Mouse (Mus musculus) spleen, adult 2 months (tissue): ENCODE data around the gene Irgm1. TPM values are rescaled to one million over a fixed set of nuclear protein-coding genes. Genes with fewer than 3 reads are reported as not detected.
"Not testable (repeated sequence)": the region's sequence is repeated elsewhere in the genome, so short reads cannot be mapped to it uniquely, and the experiment has no call there.

Source experiments
- DNase-seq, 2 experiments: peaks; one replicate each; pipeline versions ENCODE4 v3.0.0 to v3.0.0-alpha.2; 2012 to 2021; ENCODE audit warnings: low spot score in 2 of 2, low read depth in 1 of 2
- H3K27ac ChIP-seq: fragments of 200-500 bp; 2 replicates; pipeline ENCODE4 v1.5.1; 2012; ENCODE audit warnings: low read length, inconsistent platforms; ENCODE audit not compliant: insufficient read depth
- H3K27me3 ChIP-seq: fragments of 200-500 bp; 2 replicates; pipeline ENCODE4 v1.6.1; 2012; ENCODE audit warnings: mild to moderate bottlenecking, moderate library complexity, low read length, inconsistent platforms; ENCODE audit not compliant: control insufficient read depth, insufficient read depth
- H3K36me3 ChIP-seq: fragments of 200-500 bp; 2 replicates; pipeline ENCODE4 v1.6.1; 2012; ENCODE audit warnings: mild to moderate bottlenecking, low read length, inconsistent platforms; ENCODE audit not compliant: control insufficient read depth, insufficient read depth
- H3K4me1 ChIP-seq: fragments of 200-500 bp; 2 replicates; pipeline ENCODE4 v1.6.1; 2011; ENCODE audit warnings: inconsistent platforms; ENCODE audit not compliant: control insufficient read depth, insufficient read depth, insufficient read length
- H3K4me3 ChIP-seq: fragments of 200-500 bp; 2 replicates; pipeline ENCODE4 v1.5.1; 2011; ENCODE audit warnings: mild to moderate bottlenecking, inconsistent platforms; ENCODE audit not compliant: insufficient read depth, insufficient read length; ENCODE audit errors: extremely low read depth
- CTCF ChIP-seq: fragments of 200-500 bp; IDR thresholded peaks from 2 replicates; pipeline ENCODE4 v1.5.1; 2011; ENCODE audit warnings: mild to moderate bottlenecking, inconsistent platforms; ENCODE audit not compliant: insufficient read depth, insufficient read length, insufficient replicate concordance; ENCODE audit errors: extremely low read depth
- POLR2A ChIP-seq: fragments of 200-500 bp; IDR thresholded peaks from 2 replicates; pipeline ENCODE4 v1.6.1; 2011; ENCODE audit warnings: low read depth, low read length, inconsistent platforms
- WGBS: fragments of 180-500 bp; shearing (Covaris S2); methylation state at CpG from one replicate; pipeline ENCODE4 v1.1.7; 2018; 5-methylcytosine and 5-hydroxymethylcytosine counted together
- polyA plus RNA-seq: library from polyadenylated mRNA; depleted of rRNA; stranded (reverse); fragments of >200 nt; gene quantifications from 2 replicates; pipeline ENCODE4 v1.2.3, GENCODE M21; 2012

Irgm1 gene
- polyA plus RNA-seq, 1 experiment, result 10.6 TPM

GRCm38 (mm10) chr11:48898812-48899431, 27.4 kb upstream of the Irgm1 start:
- no peaks in the 10 kb centered on the region for H3K36me3 ChIP-seq
- H3K4me1 ChIP-seq, result peaks cover 18% of the 10 kb centered on the region
- no peak overlapping the region for H3K4me3 ChIP-seq
- WGBS, result 60% methylated on average over 2 of the region's 2 CpGs
- TF ChIP-seq CTCF, result no peak
- TF ChIP-seq POLR2A, result no peak
- H3K27me3 ChIP-seq, result no peaks in the 10 kb centered on the region
- no peak for DNase-seq
- H3K27ac ChIP-seq, result peak overlapping the region; percentile 46; the same call in 1 of the 2 replicates

GRCm38 (mm10) chr11:48876680-48877079, 5.2 kb upstream of the Irgm1 start:
- peaks cover 7% of the 10 kb centered on the region; the same call in 1 of the 2 replicates for H3K4me1 ChIP-seq
- no peak for DNase-seq
- TF ChIP-seq CTCF (no peak), POLR2A (no peak)
- no peak overlapping the region for H3K4me3 ChIP-seq
- no peaks in the 10 kb centered on the region for H3K27me3 ChIP-seq
- H3K27ac ChIP-seq, result no peak overlapping the region
- H3K36me3 ChIP-seq, result no peaks in the 10 kb centered on the region
- WGBS, result 100% methylated on average over 1 of the region's 1 CpGs

- WGBS, result 94% methylated on average over 1 of the region's 1 CpGs
- H3K36me3 ChIP-seq, H3K4me3 ChIP-seq, H3K4me1 ChIP-seq, H3K27me3 ChIP-seq, DNase-seq, H3K27ac ChIP-seq: not testable (repeated sequence)
Measured at GRCm38 (mm10) chr11:48875343-48875837, 3.9 kb upstream of the Irgm1 start.

GRCm38 (mm10) chr11:48874465-48874864, 3.0 kb upstream of the Irgm1 start:
- under 1% methylated on average over 4 of the region's 4 CpGs for WGBS
- no peak overlapping the region for H3K4me3 ChIP-seq

GRCm38 (mm10) chr11:48873591-48874290, 2.3 kb upstream of the Irgm1 start:
- no peak for DNase-seq
- no peaks in the 10 kb centered on the region for H3K36me3 ChIP-seq
- H3K4me3 ChIP-seq, result no peak overlapping the region
- TF ChIP-seq POLR2A (no peak), CTCF (no peak)
- H3K4me1 ChIP-seq, result peaks cover 7% of the 10 kb centered on the region; the same call in 1 of the 2 replicates
- WGBS, result 75% methylated on average over 10 of the region's 10 CpGs
- no peaks in the 10 kb centered on the region for H3K27me3 ChIP-seq
- H3K27ac ChIP-seq, result peak overlapping the region; percentile 97

More at GRCm38 (mm10) chr11:48874465-48874864, 3.0 kb upstream of the Irgm1 start:
- peak; percentile 65 for DNase-seq
- TF ChIP-seq POLR2A, result no peak
- peak; percentile 43; the same call in 1 of the 2 replicates for TF ChIP-seq CTCF
- peaks cover 7% of the 10 kb centered on the region; the same call in 1 of the 2 replicates for H3K4me1 ChIP-seq
- no peaks in the 10 kb centered on the region for H3K36me3 ChIP-seq
- H3K27ac ChIP-seq, result no peak overlapping the region
- H3K27me3 ChIP-seq, result no peaks in the 10 kb centered on the region

- peaks cover 7% of the 10 kb centered on the region; the same call in 1 of the 2 replicates for H3K4me1 ChIP-seq
- TF ChIP-seq CTCF, result no peak
- peak overlapping the region; percentile 97 for H3K27ac ChIP-seq
- H3K36me3 ChIP-seq, result 0 out of 2 replicates have a peak, but pooled peaks cover 2% of the 10 kb centered on the region
- DNase-seq, result no peak
- H3K4me3 ChIP-seq, result no peak overlapping the region
- WGBS, result 67% methylated on average over 7 of the region's 7 CpGs
- H3K27me3 ChIP-seq, result no peaks in the 10 kb centered on the region
Measured at GRCm38 (mm10) chr11:48872695-48873300, 1.3 kb upstream of the Irgm1 start.
